ENCODE assay signal across 16 mouse cellular contexts in genomic region chr1:190661249-190661648, GRCm38 (mm10).
DNase-seq lines count a peak whose midpoint lies in the region; ATAC-seq lines count a peak whose summit lies in the region.
"Had no signal": no experiment of that assay in that cellular context is flagged by ENCODE, and none has a peak within 500 bp of the region (broad histone marks: within the 10 kb centered on the region; RNA-seq: fewer than 3 reads in every experiment).

No protein-coding gene starts in this region.

- no peaks in the 10 kb centered on the region for H3K36me3 ChIP-seq in forebrain, embryonic 10.5 days (replicated peaks)
- no peaks in the 10 kb centered on the region for H3K36me3 ChIP-seq in forebrain, embryonic 13.5 days (ENCODE audit: poor library complexity, severe bottlenecking)
- H3K36me3 ChIP-seq in heart, embryonic 13.5 days: no peaks in the 10 kb centered on the region
- no peaks in the 10 kb centered on the region for H3K36me3 ChIP-seq in liver, embryonic 12.5 days
- H3K36me3 ChIP-seq in liver, embryonic 11.5 days (ENCODE audit: control insufficient read depth, insufficient read depth, low read length): no peaks in the 10 kb centered on the region
- H3K36me3 ChIP-seq: embryonic facial prominence, embryonic 13.5 days; G1E; intestine, embryonic 15.5 days; kidney, embryonic 15.5 days; limb, embryonic 13.5 days had no signal

- no peak for DNase-seq in forebrain, embryonic 10.5 days (ENCODE audit: extremely low spot score, low spot score)
- no peak for DNase-seq in heart, adult 9 months (ENCODE audit: low spot score in 2 of 2)
- no peak for DNase-seq in liver, embryonic 11.5 days (ENCODE audit: low spot score)
- DNase-seq in right cerebral cortex, postnatal 10 days (ENCODE audit: low spot score in 2 of 2): peak; percentile 28 to 43
- DNase-seq in right cerebral cortex, postnatal 4 days: no peak
- DNase-seq: adrenal gland, postnatal 36 days; cerebellum, adult 9-10 months had no signal

- WGBS in forebrain, embryonic 10.5 days: 70% methylated on average over 15 of the region's 15 CpGs
- 33% methylated on average over 15 of the region's 15 CpGs for WGBS in forebrain, embryonic 13.5 days
- WGBS in heart, embryonic 13.5 days: 71% methylated on average over 15 of the region's 15 CpGs
- WGBS in liver, embryonic 12.5 days (ENCODE audit: insufficient replicate concordance): 79% methylated on average over 15 of the region's 15 CpGs
- WGBS in liver, embryonic 11.5 days: 82% methylated on average over 15 of the region's 15 CpGs

- H3K9ac ChIP-seq in forebrain, embryonic 13.5 days: no peak overlapping the region
- 0 out of 2 replicates have a peak overlapping the region, but pooled peaks have one; percentile 40 for H3K9ac ChIP-seq in heart, embryonic 13.5 days
- no peak overlapping the region for H3K9ac ChIP-seq in liver, embryonic 12.5 days
- no peak overlapping the region for H3K9ac ChIP-seq in liver, embryonic 11.5 days (ENCODE audit: low read depth, low read length)
- H3K9ac ChIP-seq: embryonic facial prominence, embryonic 13.5 days; intestine, embryonic 15.5 days; kidney, embryonic 15.5 days; limb, embryonic 13.5 days had no signal

- peaks cover 50% of the 10 kb centered on the region for H3K4me1 ChIP-seq in forebrain, embryonic 10.5 days
- H3K4me1 ChIP-seq in forebrain, embryonic 13.5 days: peaks cover 38% of the 10 kb centered on the region
- H3K4me1 ChIP-seq in heart, embryonic 13.5 days: peaks cover 50% of the 10 kb centered on the region
- no peaks in the 10 kb centered on the region for H3K4me1 ChIP-seq in liver, embryonic 12.5 days
- H3K4me1 ChIP-seq in liver, embryonic 11.5 days (replicated peaks; ENCODE audit: control insufficient read depth, insufficient read depth, low read length): no peaks in the 10 kb centered on the region
- H3K4me1 ChIP-seq: intestine, embryonic 15.5 days had no signal

- H3K27ac ChIP-seq in forebrain, embryonic 10.5 days: peak overlapping the region; percentile 78
- no peak overlapping the region for H3K27ac ChIP-seq in forebrain, embryonic 13.5 days
- H3K27ac ChIP-seq in heart, embryonic 13.5 days (replicated peaks): 0 out of 2 replicates have a peak overlapping the region, but pooled peaks have one; percentile 28
- no peak overlapping the region for H3K27ac ChIP-seq in liver, embryonic 12.5 days
- no peak overlapping the region for H3K27ac ChIP-seq in liver, embryonic 11.5 days (ENCODE audit: low read depth, low read length)
- H3K27ac ChIP-seq: embryonic facial prominence, embryonic 13.5 days; intestine, embryonic 15.5 days; kidney, embryonic 15.5 days; limb, embryonic 13.5 days had no signal

- no peak overlapping the region for H3K4me2 ChIP-seq in forebrain, embryonic 13.5 days
- H3K4me2 ChIP-seq in heart, embryonic 13.5 days: no peak overlapping the region
- H3K4me2 ChIP-seq in liver, embryonic 12.5 days: no peak overlapping the region
- H3K4me2 ChIP-seq in liver, embryonic 11.5 days: no peak overlapping the region
- H3K4me2 ChIP-seq: embryonic facial prominence, embryonic 13.5 days; intestine, embryonic 15.5 days; kidney, embryonic 15.5 days; limb, embryonic 13.5 days had no signal

- H3K4me3 ChIP-seq in forebrain, embryonic 10.5 days: no peak overlapping the region
- H3K4me3 ChIP-seq in forebrain, embryonic 13.5 days: no peak overlapping the region
- no peak overlapping the region for H3K4me3 ChIP-seq in heart, embryonic 13.5 days
- no peak overlapping the region for H3K4me3 ChIP-seq in liver, embryonic 12.5 days
- H3K4me3 ChIP-seq in liver, embryonic 11.5 days (ENCODE audit: low read depth, low read length): no peak overlapping the region
- H3K4me3 ChIP-seq: embryonic facial prominence, embryonic 13.5 days; intestine, embryonic 15.5 days; kidney, embryonic 15.5 days; limb, embryonic 13.5 days had no signal

- H3K9me3 ChIP-seq in forebrain, embryonic 10.5 days: no peaks in the 10 kb centered on the region
- no peaks in the 10 kb centered on the region for H3K9me3 ChIP-seq in forebrain, embryonic 13.5 days (replicated peaks)
- H3K9me3 ChIP-seq in heart, embryonic 13.5 days: no peaks in the 10 kb centered on the region
- no peaks in the 10 kb centered on the region for H3K9me3 ChIP-seq in liver, embryonic 12.5 days (replicated peaks)
- no peaks in the 10 kb centered on the region for H3K9me3 ChIP-seq in liver, embryonic 11.5 days (ENCODE audit: control insufficient read depth, low read length)
- H3K9me3 ChIP-seq: embryonic facial prominence, embryonic 13.5 days; intestine, embryonic 15.5 days; kidney, embryonic 15.5 days; limb, embryonic 13.5 days had no signal

- ATAC-seq in forebrain, embryonic 13.5 days: no peak; the same call in 1 of the 2 replicates
- no peak for ATAC-seq in heart, embryonic 13.5 days (ENCODE audit: extremely low read depth, insufficient number of reproducible peaks, low FRiP score, low TSS enrichment)
- ATAC-seq in liver, embryonic 12.5 days: 0 out of 2 replicates have a peak, but pooled peaks have one; percentile 4
- no peak for ATAC-seq in liver, embryonic 11.5 days (replicated peaks; ENCODE audit: low FRiP score)
- ATAC-seq: CD4-positive, CD25-positive, alpha-beta regulatory T cell, adult 4 months; intestine, embryonic 15.5 days had no signal

- peaks cover 23% of the 10 kb centered on the region for H3K27me3 ChIP-seq in forebrain, embryonic 10.5 days (ENCODE audit: poor library complexity, severe bottlenecking)
- peaks cover 3% of the 10 kb centered on the region; the same call in 1 of the 2 replicates for H3K27me3 ChIP-seq in forebrain, embryonic 13.5 days
- no peaks in the 10 kb centered on the region for H3K27me3 ChIP-seq in heart, embryonic 13.5 days (replicated peaks)
- no peaks in the 10 kb centered on the region for H3K27me3 ChIP-seq in liver, embryonic 12.5 days (replicated peaks)
- H3K27me3 ChIP-seq in liver, embryonic 11.5 days (replicated peaks; ENCODE audit: control insufficient read depth, insufficient read depth, low read length): no peaks in the 10 kb centered on the region
- H3K27me3 ChIP-seq: embryonic facial prominence, embryonic 13.5 days; intestine, embryonic 15.5 days; limb, embryonic 13.5 days had no signal

Comparison
In these comparisons a context has a peak if more than half of its experiments do, and no peak if none do; other contexts are left out.
1. DNase-seq: peak in right cerebral cortex, postnatal 10 days (2 of 2); none in forebrain, embryonic 10.5 days (single experiment), heart, adult 9 months (0 of 2), liver, embryonic 11.5 days (single experiment) and right cerebral cortex, postnatal 4 days (single experiment).
2. H3K27ac ChIP-seq: peak in forebrain, embryonic 10.5 days (single experiment) and heart, embryonic 13.5 days (single experiment); none in forebrain, embryonic 13.5 days (single experiment), liver, embryonic 12.5 days (single experiment) and liver, embryonic 11.5 days (single experiment).